Mouse (Mus musculus): Measurements from ENCODE around the gene Esr2.
"Not testable (repeated sequence)": the region's sequence is repeated elsewhere in the genome, so short reads cannot be mapped to it uniquely, and the experiment has no call there.

Gene Esr2

GRCm38 (mm10) chr12:76152389-76152788, 24.7 kb downstream of the Esr2 start:
- not testable (repeated sequence) for DNase-seq (ENCODE audit: low spot score in 2 of 2)

GRCm38 (mm10) chr12:76136701-76137100, 40.4 kb downstream of the Esr2 start:
- no peak for DNase-seq (ENCODE audit: low spot score in 2 of 2)

- not testable (repeated sequence) for DNase-seq (ENCODE audit: low spot score in 2 of 2)
Measured at GRCm38 (mm10) chr12:76133081-76133480, 44.0 kb downstream of the Esr2 start.

GRCm38 (mm10) chr12:76132591-76132990, 44.5 kb downstream of the Esr2 start:
- DNase-seq (ENCODE audit: low spot score in 2 of 2): no peak

GRCm38 (mm10) chr12:76130891-76131290, 46.2 kb downstream of the Esr2 start:
- no peak for DNase-seq (ENCODE audit: low spot score in 2 of 2)

- no peak for DNase-seq (ENCODE audit: low spot score in 2 of 2)
Measured at GRCm38 (mm10) chr12:76130281-76130680, 46.8 kb downstream of the Esr2 start.

GRCm38 (mm10) chr12:76128831-76129230, 48.2 kb downstream of the Esr2 start:
- DNase-seq (ENCODE audit: low spot score in 2 of 2): no peak

GRCm38 (mm10) chr12:76128306-76128705, 48.8 kb downstream of the Esr2 start:
- no peak for DNase-seq (ENCODE audit: low spot score in 2 of 2)

- DNase-seq (ENCODE audit: low spot score in 2 of 2): no peak
Measured at GRCm38 (mm10) chr12:76123223-76123622, 53.8 kb downstream of the Esr2 start.

GRCm38 (mm10) chr12:76117632-76118153, 59.4 kb downstream of the Esr2 start:
- DNase-seq (ENCODE audit: low spot score in 2 of 2): no peak

- no peak for DNase-seq (ENCODE audit: low spot score in 2 of 2)
Measured at GRCm38 (mm10) chr12:76116577-76116976, 60.5 kb downstream of the Esr2 start.

- no peak for DNase-seq (ENCODE audit: low spot score in 2 of 2)
Measured at GRCm38 (mm10) chr12:76111046-76111445, 66.0 kb downstream of the Esr2 start.

- DNase-seq (ENCODE audit: low spot score in 2 of 2): no peak
Measured at GRCm38 (mm10) chr12:76109646-76110405, 67.2 kb downstream of the Esr2 start.

GRCm38 (mm10) chr12:76104596-76105351, 72.3 kb downstream of the Esr2 start:
- DNase-seq (ENCODE audit: low spot score in 2 of 2): no peak

GRCm38 (mm10) chr12:76102621-76103020, 74.4 kb downstream of the Esr2 start:
- DNase-seq (ENCODE audit: low spot score in 2 of 2): no peak

GRCm38 (mm10) chr12:76095117-76096035, 81.7 kb downstream of the Esr2 start:
- no peak for DNase-seq (ENCODE audit: low spot score in 2 of 2)

- DNase-seq (ENCODE audit: low spot score in 2 of 2): no peak
Measured at GRCm38 (mm10) chr12:76093613-76094588, 83.2 kb downstream of the Esr2 start.

- no peak for DNase-seq (ENCODE audit: low spot score in 2 of 2)
Measured at GRCm38 (mm10) chr12:76092789-76093466, 84.1 kb downstream of the Esr2 start.

GRCm38 (mm10) chr12:76087025-76087424, 90.0 kb downstream of the Esr2 start:
- no peak for DNase-seq (ENCODE audit: low spot score in 2 of 2)

Measured in frontal cortex, postnatal 10 days (tissue).